Mouse (Mus musculus) brain, embryonic 14.5 days (tissue): ENCODE data around the gene Agfg1. TPM values are rescaled to one million over a fixed set of nuclear protein-coding genes. Genes with fewer than 3 reads are reported as not detected.
"Not testable (repeated sequence)": the region's sequence is repeated elsewhere in the genome, so short reads cannot be mapped to it uniquely, and the experiment has no call there.

Experiments used
- DNase-seq: peaks from one replicate; pipeline ENCODE4 v3.0.0-alpha.2; 2011; ENCODE audit warnings: low read depth
- CTCF ChIP-seq: fragments of 200-500 bp; IDR thresholded peaks from 2 replicates; pipeline ENCODE4 v1.5.1; 2012; ENCODE audit warnings: inconsistent platforms, mild to moderate bottlenecking, moderate library complexity, borderline replicate concordance; ENCODE audit not compliant: insufficient read depth, insufficient read length; ENCODE audit errors: extremely low read depth
- POLR2A ChIP-seq: fragments of 200-500 bp; IDR thresholded peaks from 2 replicates; pipeline ENCODE4 v1.6.1; 2012; ENCODE audit warnings: mild to moderate bottlenecking, inconsistent platforms, borderline replicate concordance; ENCODE audit not compliant: poor library complexity, insufficient read depth, insufficient read length, severe bottlenecking; ENCODE audit errors: extremely low read depth
- polyA plus RNA-seq: library from polyadenylated mRNA; depleted of rRNA; stranded (reverse); fragments of >200 nt; gene quantifications from 2 replicates; pipeline ENCODE4 v1.2.3, GENCODE M21; 2012; rRNA removed

Agfg1 gene
- polyA plus RNA-seq, 1 experiment, result 55.4 TPM

DNA sequence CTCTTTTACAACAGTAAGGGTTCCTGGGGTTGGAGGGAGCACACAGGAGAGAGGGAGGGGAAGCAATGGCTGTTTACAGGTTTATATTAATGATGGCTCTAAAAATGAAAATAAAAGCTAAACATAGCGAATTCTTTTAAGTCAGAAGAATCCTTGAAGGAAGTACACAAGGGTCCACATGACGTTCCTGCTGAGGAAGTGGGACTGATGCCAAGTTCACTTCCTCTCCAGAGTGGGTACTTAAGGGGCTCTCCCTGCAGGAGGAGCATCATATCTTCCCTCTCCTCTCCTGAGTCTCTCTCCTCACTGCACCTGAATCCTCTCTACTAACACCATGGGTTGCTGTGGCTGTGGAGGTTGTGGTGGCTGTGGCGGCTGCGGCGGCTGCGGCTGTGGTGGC is 85.4 kb downstream of the Agfg1 start, which contains the start of gene A030014E15Rik:
Gene A030014E15Rik (plus strand): TSS at position 268 of the 400 bp plus-strand sequence.
- TF ChIP-seq POLR2A (no peak), CTCF (no peak)
- peak; percentile 7 for DNase-seq

DNA sequence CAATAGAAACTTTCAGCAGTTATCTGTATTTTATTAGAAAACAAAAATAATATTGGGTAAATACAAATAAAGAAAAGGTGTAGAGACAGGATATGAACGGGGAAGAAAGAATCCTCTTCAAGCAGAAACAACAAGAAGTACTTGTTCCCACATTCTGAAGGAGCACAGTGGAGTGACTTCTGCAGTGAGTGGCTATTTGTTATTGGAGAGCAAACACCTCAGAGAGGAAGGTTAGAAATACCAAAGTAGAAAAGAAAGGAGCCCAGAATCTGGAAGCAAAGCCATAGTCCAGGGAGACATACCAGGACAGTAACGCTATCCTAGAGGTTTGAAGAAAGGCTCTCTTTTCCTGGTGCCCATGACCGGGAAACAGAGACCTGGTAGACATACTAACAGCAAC is 91.3 kb downstream of the Agfg1 start:
- not testable (repeated sequence) for DNase-seq

DNA sequence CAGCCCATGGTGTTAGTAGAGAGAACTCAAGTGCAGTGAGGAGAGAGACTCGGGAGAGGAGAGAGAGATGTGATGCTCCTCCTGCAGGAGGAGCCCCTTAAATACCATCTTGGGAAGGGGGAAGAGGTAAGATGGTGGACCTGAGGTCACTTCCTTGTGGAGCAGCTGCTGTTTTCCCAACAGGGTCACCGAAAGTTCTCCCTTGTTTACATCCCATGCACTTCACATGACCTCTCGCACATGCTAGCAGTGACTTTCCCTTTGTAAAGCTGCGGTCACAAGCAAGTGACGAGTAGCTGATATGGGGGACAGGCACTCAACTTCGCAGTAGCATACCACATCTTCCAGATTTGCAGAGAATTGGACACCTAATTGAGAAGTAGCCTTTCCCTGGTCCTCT is 92.0 kb downstream of the Agfg1 start, which contains the start of gene Gm6217:
Gene Gm6217 (minus strand): TSS at position 74 of the 400 bp plus-strand sequence.
- not testable (repeated sequence) for DNase-seq

DNA sequence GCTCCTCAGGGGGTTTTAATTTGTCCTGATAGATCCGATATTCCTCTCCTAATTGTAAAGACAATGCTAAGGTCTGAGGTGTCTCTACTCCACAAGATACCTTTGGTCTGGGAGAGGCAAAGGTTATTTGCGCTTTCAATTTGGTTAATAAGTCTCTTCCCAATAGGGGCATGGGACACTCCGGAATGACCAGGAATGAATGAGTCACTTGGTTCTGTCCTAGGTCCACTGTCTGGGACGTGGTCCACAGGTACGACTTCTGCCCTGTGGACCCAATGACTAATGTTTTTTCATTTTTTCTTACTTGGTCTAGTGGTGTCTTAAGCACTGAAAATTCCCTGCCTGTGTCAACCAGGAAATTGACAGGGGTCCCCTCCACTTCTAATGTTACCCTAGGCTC is 99.4 kb downstream of the Agfg1 start:
- no peak for DNase-seq
- TF ChIP-seq CTCF, result no peak
- no peak for TF ChIP-seq POLR2A

DNA sequence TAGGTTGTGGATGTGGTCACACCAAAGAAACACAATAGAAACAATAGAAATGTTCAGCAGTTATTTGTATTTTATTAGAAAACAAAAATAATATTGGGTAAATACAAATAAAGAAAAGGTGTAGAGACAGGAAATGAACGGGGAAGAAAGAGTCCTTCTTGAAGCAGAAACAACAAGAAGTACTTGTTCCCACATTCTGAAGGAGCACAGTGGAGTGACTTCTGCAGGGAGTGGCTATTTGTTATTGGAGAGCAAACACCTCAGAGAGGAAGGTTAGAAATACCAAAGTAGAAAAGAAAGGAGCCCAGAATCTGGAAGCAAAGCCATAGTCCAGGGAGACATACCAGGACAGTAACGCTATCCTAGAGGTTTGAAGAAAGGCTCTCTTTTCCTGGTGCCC is 103.2 kb downstream of the Agfg1 start:
- not testable (repeated sequence) for DNase-seq

DNA sequence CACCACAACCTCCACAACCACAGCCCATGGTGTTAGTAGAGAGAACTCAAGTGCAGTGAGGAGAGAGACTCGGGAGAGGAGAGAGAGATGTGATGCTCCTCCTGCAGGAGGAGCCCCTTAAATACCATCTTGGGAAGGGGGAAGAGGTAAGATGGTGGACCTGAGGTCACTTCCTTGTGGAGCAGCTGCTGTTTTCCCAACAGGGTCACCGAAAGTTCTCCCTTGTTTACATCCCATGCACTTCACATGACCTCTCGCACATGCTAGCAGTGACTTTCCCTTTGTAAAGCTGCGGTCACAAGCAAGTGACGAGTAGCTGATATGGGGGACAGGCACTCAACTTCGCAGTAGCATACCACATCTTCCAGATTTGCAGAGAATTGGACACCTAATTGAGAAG is 104.0 kb downstream of the Agfg1 start, which contains the start of gene A030003K21Rik:
Gene A030003K21Rik (minus strand): TSS at position 94 of the 400 bp plus-strand sequence.
- not testable (repeated sequence) for DNase-seq

DNA sequence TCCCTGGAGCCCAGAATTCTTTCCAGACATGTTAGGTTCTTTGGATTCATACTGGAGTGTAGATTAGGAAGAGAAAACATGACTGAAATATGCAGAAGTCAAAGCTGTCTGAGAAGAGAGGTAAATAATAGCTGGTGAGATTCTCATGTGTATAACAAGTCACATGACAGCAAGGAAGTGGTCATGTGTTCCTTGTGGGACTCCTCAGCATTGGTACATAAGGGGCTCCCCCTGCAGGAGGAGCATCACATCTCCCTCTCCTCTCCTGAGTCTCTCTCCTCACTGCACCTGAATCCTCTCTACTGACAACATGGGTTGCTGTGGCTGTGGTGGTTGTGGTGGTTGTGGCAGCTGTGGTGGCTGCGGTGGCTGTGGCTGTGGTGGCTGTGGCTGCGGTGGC is 106.7 kb downstream of the Agfg1 start:
- DNase-seq, result not testable (repeated sequence)

DNA sequence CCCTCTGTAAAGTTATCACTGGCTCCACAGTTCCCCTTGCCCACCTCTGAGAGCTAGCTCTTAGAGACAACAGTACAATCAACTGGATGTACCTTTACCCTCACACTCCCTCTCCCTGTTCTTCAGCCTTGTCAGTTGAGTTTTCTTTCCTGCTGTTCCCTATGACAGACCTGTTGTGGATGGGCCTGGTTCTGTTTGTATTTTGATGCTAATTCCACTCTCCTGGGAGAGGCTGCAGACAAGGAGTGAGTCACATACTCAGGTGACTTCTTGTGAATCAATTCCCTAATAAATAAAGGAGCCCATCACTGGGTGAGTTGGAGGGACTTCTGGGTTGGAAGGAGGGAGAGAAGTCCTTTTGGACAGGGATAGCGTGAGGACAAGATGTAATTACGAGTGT is 109.3 kb downstream of the Agfg1 start:
- no peak for TF ChIP-seq POLR2A
- TF ChIP-seq CTCF, result no peak
- no peak for DNase-seq

Other genes starting within 250 kb of the Agfg1 start
- 299 and 302 TPM in 2 replicates for gene Mff, start 114.6 kb upstream of the Agfg1 start, polyA plus RNA-seq
- gene Tm4sf20, start 71.0 kb upstream of the Agfg1 start, polyA plus RNA-seq, result not detected in 2 replicates
- not detected in 2 replicates for gene Gm47791, start 68.2 kb upstream of the Agfg1 start, polyA plus RNA-seq
- 2.2 and 3.0 TPM in 2 replicates for gene A030005L19Rik, start 73.8 kb downstream of the Agfg1 start, polyA plus RNA-seq
- 0.24 TPM in 1 of 2 replicates, not detected in the other for gene A030014E15Rik, start 85.4 kb downstream of the Agfg1 start, polyA plus RNA-seq
- gene Gm6217, start 91.9 kb downstream of the Agfg1 start, polyA plus RNA-seq, result not detected in 2 replicates
- not detected in 2 replicates for gene A030003K21Rik, start 103.9 kb downstream of the Agfg1 start, polyA plus RNA-seq
- gene Gm7544, start 116.5 kb downstream of the Agfg1 start, polyA plus RNA-seq, result not detected in 2 replicates
- gene Gm47955, start 120.8 kb downstream of the Agfg1 start, polyA plus RNA-seq, result not detected in 2 replicates
- gene Gm47959, start 161.1 kb downstream of the Agfg1 start, polyA plus RNA-seq, result not detected in 2 replicates
- gene Slc19a3, start 199.0 kb downstream of the Agfg1 start, polyA plus RNA-seq, result 1.00 and 1.1 TPM in 2 replicates
- gene Krtap28-10, start 203.0 kb downstream of the Agfg1 start, polyA plus RNA-seq, result not detected in 2 replicates
- gene Gm47969, start 205.4 kb downstream of the Agfg1 start, polyA plus RNA-seq, result not detected in 2 replicates
- not detected in 2 replicates for gene A030005K14Rik, start 219.9 kb downstream of the Agfg1 start, polyA plus RNA-seq
- not detected in 2 replicates for gene Krtap28-13, start 221.4 kb downstream of the Agfg1 start, polyA plus RNA-seq